12 mouse cellular contexts compared by ENCODE assay signal in genomic region chr19:44307101-44307914, GRCm38 (mm10). TPM values are rescaled to one million over a fixed set of nuclear protein-coding genes. Genes with fewer than 3 reads are reported as not detected.
DNase-seq lines count a peak whose midpoint lies in the region; ATAC-seq lines count a peak whose summit lies in the region.
"Had no signal": no experiment of that assay in that cellular context is flagged by ENCODE, and none has a peak within 500 bp of the region (broad histone marks: within the 10 kb centered on the region; RNA-seq: fewer than 3 reads in every experiment).

No protein-coding gene starts in this region.

- 87% methylated on average over 9 of the region's 9 CpGs for WGBS in heart, embryonic 10.5 days
- 81% methylated on average over 9 of the region's 9 CpGs for WGBS in midbrain, embryonic 15.5 days
- 83% methylated on average over 9 of the region's 9 CpGs for WGBS in midbrain, embryonic 16.5 days
- 77% methylated on average over 9 of the region's 9 CpGs for WGBS in intestine, embryonic 14.5 days
- 72% methylated on average over 9 of the region's 9 CpGs for WGBS in liver, embryonic 15.5 days (ENCODE audit: insufficient replicate concordance)

- intact Hi-C loops in heart, postnatal 36 days (cut with DNase I) = no loop called here

- H3K4me2 ChIP-seq in midbrain, embryonic 15.5 days = no peak overlapping the region
- H3K4me2 ChIP-seq in midbrain, embryonic 16.5 days (ENCODE audit: low read length) = no peak overlapping the region
- no peak overlapping the region for H3K4me2 ChIP-seq in intestine, embryonic 14.5 days (ENCODE audit: low read length)
- H3K4me2 ChIP-seq in liver, embryonic 15.5 days = no peak overlapping the region

- ATAC-seq in midbrain, embryonic 15.5 days (replicated peaks) = no peak
- ATAC-seq in midbrain, embryonic 16.5 days = no peak
- ATAC-seq in intestine, embryonic 14.5 days (replicated peaks; ENCODE audit: low FRiP score, low TSS enrichment, low read depth) = no peak
- no peak for ATAC-seq in liver, embryonic 15.5 days (ENCODE audit: insufficient read depth)
- ATAC-seq: hindbrain, postnatal 0 days had no signal

- no peak overlapping the region for H3K9ac ChIP-seq in midbrain, embryonic 15.5 days
- no peak overlapping the region for H3K9ac ChIP-seq in midbrain, embryonic 16.5 days (ENCODE audit: low read depth, low read length)
- H3K9ac ChIP-seq in intestine, embryonic 14.5 days (ENCODE audit: low read length) = no peak overlapping the region
- H3K9ac ChIP-seq in liver, embryonic 15.5 days = no peak overlapping the region
- H3K9ac ChIP-seq: liver, embryonic 14.5 days had no signal

- no peaks in the 10 kb centered on the region for H3K9me3 ChIP-seq in heart, embryonic 10.5 days
- no peaks in the 10 kb centered on the region for H3K9me3 ChIP-seq in midbrain, embryonic 15.5 days
- H3K9me3 ChIP-seq in midbrain, embryonic 16.5 days (replicated peaks; ENCODE audit: control insufficient read depth, low read length, poor library complexity, severe bottlenecking) = no peaks in the 10 kb centered on the region
- H3K9me3 ChIP-seq in intestine, embryonic 14.5 days (ENCODE audit: control insufficient read depth, low read length) = no peaks in the 10 kb centered on the region
- no peaks in the 10 kb centered on the region for H3K9me3 ChIP-seq in liver, embryonic 15.5 days (replicated peaks)

- H3K27ac ChIP-seq in heart, embryonic 10.5 days = no peak overlapping the region
- H3K27ac ChIP-seq in midbrain, embryonic 15.5 days = peak overlapping the region; percentile 38
- H3K27ac ChIP-seq in midbrain, embryonic 16.5 days (ENCODE audit: low read length) = no peak overlapping the region
- H3K27ac ChIP-seq in intestine, embryonic 14.5 days (ENCODE audit: low read depth) = 0 out of 2 replicates have a peak overlapping the region, but pooled peaks have one; percentile 4
- H3K27ac ChIP-seq in liver, embryonic 15.5 days (replicated peaks) = peak overlapping the region; percentile 16; the same call in 1 of the 2 replicates
- H3K27ac ChIP-seq: hindbrain, postnatal 0 days; liver, embryonic 14.5 days had no signal

- H3K36me3 ChIP-seq in heart, embryonic 10.5 days = peaks cover 60% of the 10 kb centered on the region
- peaks cover 48% of the 10 kb centered on the region for H3K36me3 ChIP-seq in midbrain, embryonic 15.5 days (replicated peaks)
- peaks cover 34% of the 10 kb centered on the region for H3K36me3 ChIP-seq in midbrain, embryonic 16.5 days (ENCODE audit: control insufficient read depth, insufficient read depth, low read length)
- peaks cover 68% of the 10 kb centered on the region for H3K36me3 ChIP-seq in intestine, embryonic 14.5 days (ENCODE audit: control insufficient read depth, insufficient read depth, low read length)
- H3K36me3 ChIP-seq in liver, embryonic 15.5 days (replicated peaks) = peaks cover 69% of the 10 kb centered on the region

- H3K27me3 ChIP-seq in heart, embryonic 10.5 days (ENCODE audit: insufficient read depth, poor library complexity, severe bottlenecking) = no peaks in the 10 kb centered on the region
- H3K27me3 ChIP-seq in midbrain, embryonic 15.5 days (replicated peaks) = no peaks in the 10 kb centered on the region
- no peaks in the 10 kb centered on the region for H3K27me3 ChIP-seq in midbrain, embryonic 16.5 days (ENCODE audit: control insufficient read depth, insufficient read depth, low read depth, low read length)
- no peaks in the 10 kb centered on the region for H3K27me3 ChIP-seq in intestine, embryonic 14.5 days (replicated peaks; ENCODE audit: control insufficient read depth, insufficient read depth, low read length)
- no peaks in the 10 kb centered on the region for H3K27me3 ChIP-seq in liver, embryonic 15.5 days

- peaks cover 13% of the 10 kb centered on the region for H3K4me1 ChIP-seq in heart, embryonic 10.5 days
- peaks cover 53% of the 10 kb centered on the region for H3K4me1 ChIP-seq in midbrain, embryonic 15.5 days
- peaks cover 26% of the 10 kb centered on the region for H3K4me1 ChIP-seq in midbrain, embryonic 16.5 days (ENCODE audit: control insufficient read depth, insufficient read depth, low read length)
- 0 out of 2 replicates have a peak, but pooled peaks cover 7% of the 10 kb centered on the region for H3K4me1 ChIP-seq in intestine, embryonic 14.5 days (replicated peaks; ENCODE audit: control insufficient read depth, insufficient read depth, low read length)
- H3K4me1 ChIP-seq in liver, embryonic 15.5 days (replicated peaks) = peaks cover 34% of the 10 kb centered on the region

- peak; percentile 73 for DNase-seq in heart, embryonic 10.5 days (ENCODE audit: low spot score)
- DNase-seq in heart, postnatal 36 days = no peak
- DNase-seq in intestine, embryonic 14.5 days (ENCODE audit: low spot score) = peak; percentile 51
- no peak for DNase-seq in urinary bladder, postnatal 10 days (ENCODE audit: low spot score)
- DNase-seq: cerebellum, adult 11-12 months; gastrocnemius, postnatal 36 days; kidney, postnatal 10 days had no signal

- no peak overlapping the region for H3K4me3 ChIP-seq in heart, embryonic 10.5 days
- H3K4me3 ChIP-seq in midbrain, embryonic 15.5 days = no peak overlapping the region
- H3K4me3 ChIP-seq in midbrain, embryonic 16.5 days (ENCODE audit: low read depth, low read length) = no peak overlapping the region
- H3K4me3 ChIP-seq in intestine, embryonic 14.5 days (ENCODE audit: low read depth, low read length) = no peak overlapping the region
- H3K4me3 ChIP-seq in liver, embryonic 15.5 days (replicated peaks) = no peak overlapping the region

RNA-seq across cellular contexts. Expression of gene Scd2, which starts 13.8 kb away (rescaled TPM):
- polyA plus RNA-seq in heart, embryonic 10.5 days (2016; fragmentation: Nextera tagmentation; extraction: Ambion mirVana) = 195 and 207 TPM in 2 replicates
- total RNA-seq in heart, postnatal 36 days (2021) = 10 to 100 TPM; 10.7 to 13.0 TPM
- 251 and 253 TPM in 2 replicates for polyA plus RNA-seq in midbrain, embryonic 15.5 days (2015; fragmentation: Nextera tagmentation; extraction: Ambion mirVana)
- polyA plus RNA-seq in midbrain, embryonic 16.5 days (2015; fragmentation: Nextera tagmentation; extraction: Ambion mirVana) = 281 and 311 TPM in 2 replicates
- 341 and 386 TPM in 2 replicates for polyA plus RNA-seq in intestine, embryonic 14.5 days (2014; fragmentation: Nextera tagmentation; extraction: Ambion mirVana)
- 108 and 124 TPM in 2 replicates for polyA plus RNA-seq in liver, embryonic 15.5 days (2015; fragmentation: Nextera tagmentation; extraction: Ambion mirVana)

RNA-seq across cellular contexts. Expression of gene Scd4, which starts 25.6 kb away (rescaled TPM):
- 0.06 and 0.16 TPM in 2 replicates for polyA plus RNA-seq in heart, embryonic 10.5 days (2016; fragmentation: Nextera tagmentation; extraction: Ambion mirVana)
- total RNA-seq in heart, postnatal 36 days (2021) = 10 to 100 TPM in 1 of 2 experiments, 1 to 10 TPM in 1; 8.2 to 15.2 TPM
- polyA plus RNA-seq in midbrain, embryonic 15.5 days (2015; fragmentation: Nextera tagmentation; extraction: Ambion mirVana) = 0.08 and 0.13 TPM in 2 replicates
- 0.18 and 0.19 TPM in 2 replicates for polyA plus RNA-seq in midbrain, embryonic 16.5 days (2015; fragmentation: Nextera tagmentation; extraction: Ambion mirVana)
- polyA plus RNA-seq in intestine, embryonic 14.5 days (2014; fragmentation: Nextera tagmentation; extraction: Ambion mirVana) = 0.08 and 0.20 TPM in 2 replicates
- polyA plus RNA-seq in liver, embryonic 15.5 days (2015; fragmentation: Nextera tagmentation; extraction: Ambion mirVana) = 0.03 TPM in 1 of 2 replicates, not detected in the other

Comparison
In these comparisons a context has a peak if more than half of its experiments do, and no peak if none do; other contexts are left out.
1. DNase-seq: peak in heart, embryonic 10.5 days (single experiment) and intestine, embryonic 14.5 days (single experiment); none in heart, postnatal 36 days (0 of 2) and urinary bladder, postnatal 10 days (single experiment).
2. H3K27ac ChIP-seq: peak in midbrain, embryonic 15.5 days (single experiment), intestine, embryonic 14.5 days (single experiment) and liver, embryonic 15.5 days (single experiment); none in heart, embryonic 10.5 days (single experiment) and midbrain, embryonic 16.5 days (single experiment).